Mouse (Mus musculus) stomach, embryonic 14.5 days (tissue): ENCODE data around the gene Rtn2. TPM values are rescaled to one million over a fixed set of nuclear protein-coding genes. Genes with fewer than 3 reads are reported as not detected.
A peak's percentile ranks its signal among the peaks of the same experiment; 100 is the strongest.

Experiments
- ATAC-seq: fragments of 200-750 bp; cut with Nextera tagmentation; 2 replicates; pipeline ENCODE4 v1.8.0; 2017; ENCODE audit warnings: low read depth, moderate TSS enrichment; ENCODE audit not compliant: insufficient number of reproducible peaks, insufficient read depth, low FRiP score
- H3K27ac ChIP-seq: fragments of 300-500 bp; sonication (generic); 2 replicates; pipeline ENCODE4 v1.5.1; 2014; ENCODE audit warnings: mild to moderate bottlenecking, low read length, moderate library complexity, mixed read lengths
- H3K27me3 ChIP-seq: fragments of 300-500 bp; sonication (generic); 2 replicates; pipeline ENCODE4 v1.6.1; 2014; ENCODE audit warnings: low read length, control low read depth, mixed read lengths; ENCODE audit not compliant: control insufficient read depth, insufficient read depth
- H3K36me3 ChIP-seq: fragments of 300-500 bp; sonication (generic); 2 replicates; pipeline ENCODE4 v1.6.1; 2014; ENCODE audit warnings: mild to moderate bottlenecking, control low read depth, low read length, moderate library complexity, mixed read lengths; ENCODE audit not compliant: control insufficient read depth, insufficient read depth
- H3K4me1 ChIP-seq: fragments of 300-500 bp; sonication (generic); 2 replicates; pipeline ENCODE4 v1.6.1; 2014; ENCODE audit warnings: low read length, control low read depth, mixed read lengths; ENCODE audit not compliant: control insufficient read depth, insufficient read depth
- H3K4me2 ChIP-seq: fragments of 300-500 bp; sonication (generic); replicated peaks from 2 replicates; pipeline ENCODE4 v1.6.1; 2014; ENCODE audit warnings: low read depth, low read length, control low read depth
- H3K4me3 ChIP-seq: fragments of 300-500 bp; sonication (generic); 2 replicates; pipeline ENCODE4 v1.5.1; 2014; ENCODE audit warnings: low read depth, low read length, control low read depth
- H3K9ac ChIP-seq: fragments of 300-500 bp; sonication (generic); replicated peaks from 2 replicates; pipeline ENCODE4 v1.6.1; 2014; ENCODE audit warnings: low read depth, mild to moderate bottlenecking, control low read depth, low read length, moderate library complexity, mixed read lengths
- H3K9me3 ChIP-seq: fragments of 300-500 bp; sonication (generic); 2 replicates; pipeline ENCODE4 v1.6.1; 2016; ENCODE audit warnings: low read depth, low read length, control low read depth; ENCODE audit not compliant: control insufficient read depth
- WGBS: fragments of 180-500 bp; shearing (Covaris S2); extraction: QIAGEN DNeasy Blood & Tissue Kit; methylation state at CpG from one replicate; pipeline ENCODE4 v1.1.7; 2014; 5-methylcytosine and 5-hydroxymethylcytosine counted together
- polyA plus RNA-seq: library from polyadenylated mRNA; unstranded; fragments of >200 nt; fragmentation: Nextera tagmentation; extraction: Ambion mirVana; gene quantifications from 2 replicates; pipeline ENCODE4 v1.2.1, GENCODE M21; 2014

The Rtn2 gene
- polyA plus RNA-seq, 1 experiment from 2014 or later, result 13.9 TPM

DNA sequence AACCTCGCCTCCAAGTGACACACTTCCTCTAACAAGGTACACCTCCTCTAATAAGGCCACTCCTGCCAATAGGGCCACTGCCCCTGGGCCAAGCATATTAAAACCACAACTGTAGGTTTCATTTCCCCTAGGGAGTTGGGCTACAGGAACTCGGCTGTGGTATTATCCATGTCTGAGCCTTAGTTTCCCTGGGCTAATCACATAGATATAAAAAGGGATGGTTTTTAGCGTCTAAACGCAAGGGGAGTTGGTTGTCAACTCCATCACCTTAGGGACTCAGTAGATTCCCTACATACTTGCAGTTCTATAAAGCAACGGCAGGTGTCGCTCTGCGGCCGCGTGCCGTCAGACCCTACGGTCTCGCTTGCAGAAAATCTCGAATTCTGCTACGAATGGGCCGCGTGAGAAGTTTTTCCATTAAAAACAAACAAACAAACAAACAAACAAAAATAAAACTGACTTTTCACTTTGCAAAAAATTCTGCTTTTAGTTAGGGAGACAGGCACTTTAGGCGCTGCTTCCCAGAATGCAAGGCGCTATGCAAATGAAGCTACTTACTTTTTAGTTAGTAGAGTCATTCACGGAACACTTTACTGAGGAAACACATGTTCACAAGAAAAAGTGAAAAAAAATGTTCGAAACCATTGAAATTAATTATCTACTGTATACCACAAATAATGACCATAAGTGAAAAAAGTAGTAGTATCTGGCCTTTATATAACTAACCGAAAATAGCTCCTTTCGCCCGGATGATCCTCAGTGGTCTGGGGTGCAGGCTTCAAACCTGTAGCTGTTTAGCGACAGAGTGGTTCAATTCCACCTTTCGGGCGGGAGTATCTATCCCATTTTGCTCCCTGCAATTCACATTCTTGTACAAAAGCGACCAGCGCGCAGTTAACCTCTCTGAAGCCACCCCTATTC, 18.3 kb downstream of the Rtn2 start:
- Histone ChIP-seq H3K36me3 (no peaks in the 10 kb centered on the region), H3K4me3 (peak overlapping the region; percentile 34), H3K4me2 (peak overlapping the region; percentile 41), H3K4me1 (peaks cover 13% of the 10 kb centered on the region), H3K27me3 (peaks cover 30% of the 10 kb centered on the region), H3K9me3 (no peaks in the 10 kb centered on the region), H3K9ac (no peak overlapping the region), H3K27ac (no peak overlapping the region)
- WGBS, result under 1% methylated on average over 29 of the region's 29 CpGs
- peak; percentile 78 for ATAC-seq

GRCm38 (mm10) chr7:19301461-19302263, 19.2 kb downstream of the Rtn2 start:
- Histone ChIP-seq H3K27ac (no peak overlapping the region), H3K36me3 (no peaks in the 10 kb centered on the region), H3K9ac (no peak overlapping the region), H3K9me3 (no peaks in the 10 kb centered on the region), H3K4me2 (peak overlapping the region; percentile 41), H3K4me1 (peaks cover 13% of the 10 kb centered on the region), H3K27me3 (peaks cover 39% of the 10 kb centered on the region), H3K4me3 (peak overlapping the region; percentile 13)
- WGBS, result 11% methylated on average over 16 of the region's 16 CpGs
- no peak for ATAC-seq

DNA sequence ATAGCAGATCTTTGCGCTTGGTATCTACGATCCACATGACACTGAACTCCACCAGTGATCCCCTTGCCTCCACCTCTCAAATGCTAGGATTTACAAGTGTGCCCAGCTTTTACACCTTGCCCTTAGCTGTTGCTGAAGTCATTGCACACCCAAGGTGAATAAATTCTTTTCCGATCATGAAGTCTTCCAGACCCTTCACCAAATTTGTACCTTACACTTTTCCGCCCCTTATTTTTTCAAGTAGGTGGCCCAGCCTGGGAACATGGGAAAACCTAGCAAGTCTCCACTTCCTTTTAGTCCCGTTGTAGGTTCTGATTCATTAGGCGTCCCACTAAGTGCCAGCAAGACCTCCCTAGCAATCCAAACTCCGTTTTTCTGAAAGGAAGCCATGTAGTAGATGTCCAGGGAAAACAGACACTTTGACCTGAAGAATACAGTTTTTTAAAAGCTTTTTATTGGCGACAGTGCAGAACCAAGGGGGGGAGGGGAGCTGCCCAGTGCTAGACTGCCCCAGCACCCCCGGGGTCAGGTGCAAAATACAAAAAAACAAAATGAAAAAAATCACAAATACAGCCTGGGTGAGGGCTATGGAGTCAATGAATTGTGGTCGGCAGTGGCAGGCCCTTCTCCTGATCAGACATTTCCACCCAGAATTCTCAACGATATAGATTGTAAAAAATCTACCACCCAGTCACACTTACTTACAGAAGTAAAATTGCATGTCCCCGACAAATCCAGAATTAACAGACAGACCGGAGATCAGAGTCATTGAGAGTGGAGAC, 20.0 kb downstream of the Rtn2 start:
- no peak overlapping the region for H3K4me2 ChIP-seq
- 49% methylated on average over 13 of the region's 13 CpGs for WGBS

DNA sequence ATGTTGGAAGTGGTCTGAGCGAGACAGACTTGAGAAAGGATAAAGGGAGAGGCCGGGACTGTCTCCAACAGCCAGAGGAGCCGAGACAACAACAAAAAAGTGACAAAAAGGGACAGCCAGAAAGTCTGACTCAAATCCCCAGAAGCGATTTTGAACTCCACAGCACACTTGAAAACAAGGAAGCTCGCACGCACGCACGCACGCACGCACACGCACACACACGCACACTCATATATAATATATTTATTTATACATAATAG, 20.6 kb downstream of the Rtn2 start:
- Histone ChIP-seq H3K9me3 (no peaks in the 10 kb centered on the region), H3K36me3 (no peaks in the 10 kb centered on the region), H3K27me3 (peaks cover 44% of the 10 kb centered on the region), H3K4me1 (peaks cover 15% of the 10 kb centered on the region), H3K4me3 (no peak overlapping the region), H3K27ac (no peak overlapping the region), H3K4me2 (no peak overlapping the region), H3K9ac (no peak overlapping the region)
- no peak for ATAC-seq
- WGBS, result 84% methylated on average over 12 of the region's 12 CpGs

More for the DNA sequence above, 20.0 kb downstream of the Rtn2 start:
- H3K9ac ChIP-seq, result no peak overlapping the region
- no peak overlapping the region for H3K27ac ChIP-seq
- H3K27me3 ChIP-seq, result peaks cover 44% of the 10 kb centered on the region
- no peak for ATAC-seq
- no peak overlapping the region for H3K4me3 ChIP-seq
- H3K9me3 ChIP-seq, result no peaks in the 10 kb centered on the region
- H3K36me3 ChIP-seq, result no peaks in the 10 kb centered on the region
- H3K4me1 ChIP-seq, result peaks cover 13% of the 10 kb centered on the region

GRCm38 (mm10) chr7:19303770-19304169, 21.3 kb downstream of the Rtn2 start:
- 1% methylated on average over 16 of the region's 16 CpGs for WGBS
- Histone ChIP-seq H3K4me2 (0 out of 2 replicates have a peak overlapping the region, but pooled peaks have one; percentile 48), H3K27ac (no peak overlapping the region), H3K36me3 (no peaks in the 10 kb centered on the region), H3K9ac (no peak overlapping the region), H3K4me1 (peaks cover 16% of the 10 kb centered on the region), H3K27me3 (peaks cover 44% of the 10 kb centered on the region), H3K4me3 (no peak overlapping the region; the same call in 1 of the 2 replicates), H3K9me3 (no peaks in the 10 kb centered on the region)
- no peak for ATAC-seq

DNA sequence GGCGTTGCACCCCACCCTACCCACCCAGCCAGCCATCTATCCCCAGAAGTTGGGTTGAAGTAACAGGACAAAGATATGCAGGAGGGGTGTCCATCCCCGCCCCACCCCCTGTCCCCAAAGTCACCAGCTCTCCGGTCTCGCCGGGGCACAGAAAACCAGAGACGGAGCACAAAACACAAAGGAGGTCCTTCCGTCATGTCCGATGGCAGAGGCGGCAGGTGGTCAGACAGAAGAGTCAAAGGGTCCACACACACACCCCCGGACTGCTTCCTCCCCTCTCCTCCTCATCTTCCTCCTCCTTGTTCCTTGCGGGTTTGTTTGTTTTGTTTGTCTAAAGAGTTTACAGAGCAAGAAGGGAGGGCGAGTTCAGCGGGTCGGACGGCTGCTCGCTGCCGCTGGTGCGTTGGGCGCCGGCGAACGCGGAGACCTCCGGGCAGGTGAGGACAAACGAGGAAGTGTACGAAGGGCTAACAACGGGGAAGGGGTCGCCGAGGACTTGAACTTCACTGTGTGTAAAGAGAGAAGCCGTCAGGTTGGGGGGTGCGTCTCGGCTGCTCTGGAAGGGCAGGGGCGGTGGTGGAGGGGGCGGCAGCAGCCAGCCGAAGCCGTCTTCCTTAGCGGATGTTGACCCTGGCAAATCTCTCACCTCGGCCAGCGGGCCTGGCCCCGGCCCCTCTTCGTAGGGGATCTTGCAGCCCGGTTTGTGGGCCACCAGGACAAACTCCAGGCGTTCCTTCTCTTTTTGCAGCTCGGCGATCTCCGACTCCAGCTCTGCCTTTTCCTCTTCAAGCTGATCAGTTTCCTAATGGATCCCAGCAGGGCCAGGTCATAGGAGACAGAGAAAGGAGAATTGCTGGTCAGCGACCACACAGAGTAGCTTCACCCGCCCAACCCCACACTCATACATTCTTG, 22.3 kb downstream of the Rtn2 start:
- Histone ChIP-seq H3K27ac (no peak overlapping the region), H3K9me3 (no peaks in the 10 kb centered on the region), H3K4me2 (peak overlapping the region; percentile 48), H3K27me3 (peaks cover 44% of the 10 kb centered on the region), H3K4me3 (peak overlapping the region; percentile 33), H3K9ac (0 out of 2 replicates have a peak overlapping the region, but pooled peaks have one; percentile 30), H3K36me3 (no peaks in the 10 kb centered on the region), H3K4me1 (peaks cover 16% of the 10 kb centered on the region)
- 3% methylated on average over 48 of the region's 48 CpGs for WGBS
- ATAC-seq, result no peak

GRCm38 (mm10) chr7:19305413-19305735, 22.9 kb downstream of the Rtn2 start:
- H3K4me2 ChIP-seq, result 0 out of 2 replicates have a peak overlapping the region, but pooled peaks have one; percentile 48
- 6% methylated on average over 6 of the region's 6 CpGs for WGBS
- no peak for ATAC-seq

More at GRCm38 (mm10) chr7:19305413-19305735, 22.9 kb downstream of the Rtn2 start:
- Histone ChIP-seq H3K27ac (no peak overlapping the region), H3K9me3 (no peaks in the 10 kb centered on the region), H3K36me3 (no peaks in the 10 kb centered on the region), H3K4me1 (peaks cover 17% of the 10 kb centered on the region), H3K4me3 (peak overlapping the region; percentile 33; the same call in 1 of the 2 replicates), H3K27me3 (peaks cover 44% of the 10 kb centered on the region), H3K9ac (no peak overlapping the region)
